Mouse (Mus musculus) lung, postnatal 14 days (tissue): ENCODE results near the gene Enoph1.

Source experiments
- DNase-seq: peaks from one replicate; pipeline ENCODE4 v3.0.0; 2021

Enoph1 gene

GRCm38 (mm10) chr5:100039602-100040142 lies at the start of gene Enoph1, which contains the start of gene Hnrnpdl:
Gene Enoph1 (plus strand): TSS chr5:100039985.
Gene Hnrnpdl (minus strand): TSS chr5:100039664.
- peak; percentile 93 for DNase-seq

GRCm38 (mm10) chr5:99994166-99994565 lies 45.6 kb upstream of the Enoph1 start:
- no peak for DNase-seq

GRCm38 (mm10) chr5:99994680-99995079 lies 45.1 kb upstream of the Enoph1 start:
- DNase-seq, result no peak

- no peak for DNase-seq
These were observed 39.7 kb upstream of the Enoph1 start for GRCm38 (mm10) chr5:100000048-100000447.

- DNase-seq, result no peak
These were observed 39.3 kb upstream of the Enoph1 start for GRCm38 (mm10) chr5:100000500-100000899.

- no peak for DNase-seq
These were observed 35.9 kb upstream of the Enoph1 start for GRCm38 (mm10) chr5:100003895-100004294.

GRCm38 (mm10) chr5:100005431-100005830 lies 34.4 kb upstream of the Enoph1 start:
- DNase-seq, result no peak

- DNase-seq, result no peak
These were observed 33.9 kb upstream of the Enoph1 start for GRCm38 (mm10) chr5:100005896-100006295.

- DNase-seq, result no peak
These were observed 33.3 kb upstream of the Enoph1 start for GRCm38 (mm10) chr5:100006324-100007039.

- no peak for DNase-seq
These were observed 32.8 kb upstream of the Enoph1 start for GRCm38 (mm10) chr5:100007040-100007375.

- no peak for DNase-seq
These were observed 31.3 kb upstream of the Enoph1 start for GRCm38 (mm10) chr5:100008485-100008884.

- no peak for DNase-seq
These were observed 27.2 kb upstream of the Enoph1 start for GRCm38 (mm10) chr5:100012599-100012998.

GRCm38 (mm10) chr5:100020089-100020488 lies 19.7 kb upstream of the Enoph1 start:
- no peak for DNase-seq

- DNase-seq, result no peak
These were observed 15.4 kb upstream of the Enoph1 start for GRCm38 (mm10) chr5:100024403-100024802.

GRCm38 (mm10) chr5:100024868-100025267 lies 14.9 kb upstream of the Enoph1 start:
- DNase-seq, result no peak

- DNase-seq, result peak; percentile 42
These were observed 9.7 kb upstream of the Enoph1 start for GRCm38 (mm10) chr5:100030069-100030468.

- no peak for DNase-seq
These were observed 7.7 kb upstream of the Enoph1 start for GRCm38 (mm10) chr5:100032107-100032506.

GRCm38 (mm10) chr5:100032646-100033045 lies 7.1 kb upstream of the Enoph1 start:
- no peak for DNase-seq

- DNase-seq, result no peak
These were observed 3.8 kb upstream of the Enoph1 start for GRCm38 (mm10) chr5:100035950-100036349.

GRCm38 (mm10) chr5:100036681-100037080 lies 3.1 kb upstream of the Enoph1 start:
- DNase-seq, result peak; percentile 20

- DNase-seq, result peak; percentile 94
These were observed 1.6 kb upstream of the Enoph1 start for GRCm38 (mm10) chr5:100037965-100038713.

- peak; percentile 96 for DNase-seq
These were observed 827 bp upstream of the Enoph1 start for GRCm38 (mm10) chr5:100038714-100039601.

- DNase-seq, result peak; percentile 32
These were observed 548 bp downstream of the Enoph1 start for GRCm38 (mm10) chr5:100040281-100040784.
